In genomic region chr12:16999146-16999545, GRCm38 (mm10) we compare ENCODE assay signal across 7 mouse cellular contexts. TPM values are rescaled to one million over a fixed set of nuclear protein-coding genes. Genes with fewer than 3 reads are reported as not detected.
A peak's percentile ranks its signal among the peaks of the same experiment; 100 is the strongest.
DNase-seq lines count a peak whose midpoint lies in the region; ATAC-seq and TF ChIP-seq lines count a peak whose summit lies in the region.

No protein-coding gene starts in this region.

- H3K4me3 ChIP-seq in C2C12 (ENCODE audit: insufficient read depth, poor library complexity, severe bottlenecking): peak overlapping the region; percentile 83
- peak overlapping the region; percentile 51 for H3K4me3 ChIP-seq in forebrain, embryonic 15.5 days
- peak overlapping the region; percentile 72 for H3K4me3 ChIP-seq in liver, embryonic 15.5 days (replicated peaks)
- H3K4me3 ChIP-seq in stomach, postnatal 0 days (ENCODE audit: low read depth, low read length): peak overlapping the region; percentile 55

- no peak overlapping the region for H3K9ac ChIP-seq in forebrain, embryonic 15.5 days (replicated peaks)
- H3K9ac ChIP-seq in liver, embryonic 15.5 days: peak overlapping the region; percentile 56
- peak overlapping the region; percentile 66; the same call in 1 of the 2 replicates for H3K9ac ChIP-seq in stomach, postnatal 0 days (ENCODE audit: low read length)

- no peaks in the 10 kb centered on the region for H3K79me3 ChIP-seq in C2C12 (ENCODE audit: low read depth)

- DNase-seq in 3T3-L1 (ENCODE audit: low read depth, low spot score): peak; percentile 32
- DNase-seq in stomach, postnatal 0 days (ENCODE audit: low spot score): no peak
- no peak for DNase-seq in adrenal gland, adult 18-20 months (ENCODE audit: low spot score in 2 of 2)
- no peak for DNase-seq in cerebellum, postnatal 36 days

- H3K4me1 ChIP-seq in forebrain, embryonic 15.5 days: peaks cover 14% of the 10 kb centered on the region
- H3K4me1 ChIP-seq in liver, embryonic 15.5 days (replicated peaks): peaks cover 52% of the 10 kb centered on the region
- H3K4me1 ChIP-seq in stomach, postnatal 0 days (replicated peaks; ENCODE audit: control insufficient read depth, insufficient read depth): no peaks in the 10 kb centered on the region

- H3ac ChIP-seq in C2C12 (ENCODE audit: control insufficient read depth, insufficient read length, low read depth): peak overlapping the region; percentile 70

- H3K27ac ChIP-seq in forebrain, embryonic 15.5 days (replicated peaks): no peak overlapping the region
- no peak overlapping the region for H3K27ac ChIP-seq in liver, embryonic 15.5 days (replicated peaks)
- H3K27ac ChIP-seq in stomach, postnatal 0 days (replicated peaks): no peak overlapping the region

- H3K79me2 ChIP-seq in C2C12 (ENCODE audit: control insufficient read depth, insufficient read depth): peaks cover 20% of the 10 kb centered on the region

- TF ChIP-seq EP300 in stomach, postnatal 0 days (optimal IDR thresholded peaks at IDR 0.05): no peak

- no peaks in the 10 kb centered on the region for H3K27me3 ChIP-seq in C2C12 (ENCODE audit: control insufficient read depth, insufficient read depth, insufficient read length)
- peaks cover 36% of the 10 kb centered on the region for H3K27me3 ChIP-seq in forebrain, embryonic 15.5 days
- H3K27me3 ChIP-seq in liver, embryonic 15.5 days: peaks cover 44% of the 10 kb centered on the region
- H3K27me3 ChIP-seq in stomach, postnatal 0 days (ENCODE audit: control insufficient read depth, insufficient read depth, low read length): no peaks in the 10 kb centered on the region

- H3K4me2 ChIP-seq in forebrain, embryonic 15.5 days (replicated peaks): peak overlapping the region; percentile 94
- H3K4me2 ChIP-seq in liver, embryonic 15.5 days: peak overlapping the region; percentile 93
- H3K4me2 ChIP-seq in stomach, postnatal 0 days (replicated peaks; ENCODE audit: low read depth): peak overlapping the region; percentile 87

- ATAC-seq in forebrain, embryonic 15.5 days (replicated peaks): peak; percentile 18; the same call in 1 of the 2 replicates
- ATAC-seq in liver, embryonic 15.5 days (ENCODE audit: insufficient read depth): no peak
- no peak for ATAC-seq in stomach, postnatal 0 days (ENCODE audit: low FRiP score, low TSS enrichment)

- peaks cover 32% of the 10 kb centered on the region for H3K36me3 ChIP-seq in C2C12 (ENCODE audit: control insufficient read depth, insufficient read depth)
- H3K36me3 ChIP-seq in forebrain, embryonic 15.5 days: no peaks in the 10 kb centered on the region
- H3K36me3 ChIP-seq in liver, embryonic 15.5 days (replicated peaks): 0 out of 2 replicates have a peak, but pooled peaks cover 5% of the 10 kb centered on the region
- no peaks in the 10 kb centered on the region; the same call in 1 of the 2 replicates for H3K36me3 ChIP-seq in stomach, postnatal 0 days (ENCODE audit: control insufficient read depth, insufficient read depth, low read length)

- H3K9me3 ChIP-seq in forebrain, embryonic 15.5 days: no peaks in the 10 kb centered on the region
- H3K9me3 ChIP-seq in liver, embryonic 15.5 days (replicated peaks): no peaks in the 10 kb centered on the region
- no peaks in the 10 kb centered on the region for H3K9me3 ChIP-seq in stomach, postnatal 0 days (ENCODE audit: control insufficient read depth, low read length)

- 5% methylated on average over 10 of the region's 10 CpGs for WGBS in forebrain, embryonic 15.5 days
- WGBS in liver, embryonic 15.5 days (ENCODE audit: insufficient replicate concordance): 10% methylated on average over 10 of the region's 10 CpGs
- WGBS in stomach, postnatal 0 days: 4% methylated on average over 10 of the region's 10 CpGs

- no peak for TF ChIP-seq CTCF in C2C12 (IDR thresholded peaks at IDR 0.05; ENCODE audit: control insufficient read depth, insufficient read depth, insufficient read length)
- no peak for TF ChIP-seq CTCF in stomach, postnatal 0 days (IDR thresholded peaks at IDR 0.05; ENCODE audit: low read depth)

TF ChIP-seq in C2C12, 6 proteins besides CTCF, POLR2A, EP300 and RAD21:
- TF ChIP-seq USF1 (IDR thresholded peaks at IDR 0.05; ENCODE audit: low read depth) (no peak), CEBPB (IDR thresholded peaks at IDR 0.05; ENCODE audit: low read depth) (no peak), MYOD1 (IDR thresholded peaks at IDR 0.05; ENCODE audit: control insufficient read depth, insufficient read length, low read depth) (no peak), MYOG (IDR thresholded peaks at IDR 0.05; ENCODE audit: control insufficient read depth, extremely low read depth, insufficient read length) (no peak), FOSL1 (IDR thresholded peaks at IDR 0.05; ENCODE audit: insufficient read depth, low read length, poor library complexity, severe bottlenecking) (no peak), MAX (IDR thresholded peaks at IDR 0.05) (no peak)

RNA-seq across cellular contexts. Expression of gene Pqlc3, which starts 1.1 kb away (rescaled TPM):
- 19.8 TPM for polyA plus RNA-seq in C2C12 (2012; fragmentation: generic; extraction: Trizol)
- polyA plus RNA-seq in forebrain, embryonic 15.5 days (2015; fragmentation: Nextera tagmentation; extraction: Ambion mirVana): 1.5 and 1.6 TPM in 2 replicates
- 4.9 and 5.3 TPM in 2 replicates for polyA plus RNA-seq in liver, embryonic 15.5 days (2015; fragmentation: Nextera tagmentation; extraction: Ambion mirVana)
- 22.5 and 22.9 TPM in 2 replicates for polyA plus RNA-seq in stomach, postnatal 0 days (2015; fragmentation: Nextera tagmentation; extraction: Ambion mirVana)
- total RNA-seq in adrenal gland, adult 18-20 months (2021): 10 to 100 TPM; 10.7 to 11.4 TPM

RNA-seq across cellular contexts. Expression of gene 2410004P03Rik, which starts 12.4 kb away (rescaled TPM):
- polyA plus RNA-seq in C2C12 (2012; fragmentation: generic; extraction: Trizol): 0.02 TPM
- 2.4 and 4.8 TPM in 2 replicates for polyA plus RNA-seq in forebrain, embryonic 15.5 days (2015; fragmentation: Nextera tagmentation; extraction: Ambion mirVana)
- polyA plus RNA-seq in liver, embryonic 15.5 days (2015; fragmentation: Nextera tagmentation; extraction: Ambion mirVana): 0.08 TPM in 1 of 2 replicates, not detected in the other
- polyA plus RNA-seq in stomach, postnatal 0 days (2015; fragmentation: Nextera tagmentation; extraction: Ambion mirVana): 0.29 and 0.38 TPM in 2 replicates
- total RNA-seq in adrenal gland, adult 18-20 months (2021): not detected
